20 mouse cellular contexts compared by ENCODE assay signal in genomic region chr4:45392572-45392971, GRCm38 (mm10). TPM values are rescaled to one million over a fixed set of nuclear protein-coding genes. Genes with fewer than 3 reads are reported as not detected.
DNase-seq lines count a peak whose midpoint lies in the region; ATAC-seq and TF ChIP-seq lines count a peak whose summit lies in the region.
"Had no signal": no experiment of that assay in that cellular context is flagged by ENCODE, and none has a peak within 500 bp of the region (broad histone marks: within the 10 kb centered on the region; RNA-seq: fewer than 3 reads in every experiment).

No protein-coding gene starts in this region.

- H3K27ac ChIP-seq in kidney, adult 2 months (ENCODE audit: insufficient read depth, low read depth, low read length), result no peak overlapping the region
- H3K27ac ChIP-seq in kidney, embryonic 15.5 days, result no peak overlapping the region
- peak overlapping the region; percentile 43; the same call in 1 of the 2 replicates for H3K27ac ChIP-seq in lung, postnatal 0 days (ENCODE audit: low read length)
- H3K27ac ChIP-seq in MEL (ENCODE audit: control insufficient read depth, low read depth, low read length), result no peak overlapping the region
- H3K27ac ChIP-seq: embryonic facial prominence, embryonic 13.5 days; forebrain, embryonic 12.5 days; heart, embryonic 13.5 days; hindbrain, embryonic 10.5 days; hindbrain, embryonic 14.5 days had no signal

- H3K27me3 ChIP-seq in kidney, adult 2 months (replicated peaks; ENCODE audit: control insufficient read depth, insufficient read depth, low read length), result no peaks in the 10 kb centered on the region
- no peaks in the 10 kb centered on the region for H3K27me3 ChIP-seq in kidney, embryonic 15.5 days
- H3K27me3 ChIP-seq in lung, postnatal 0 days (replicated peaks; ENCODE audit: insufficient read depth, low read length), result no peaks in the 10 kb centered on the region
- H3K27me3 ChIP-seq in MEL (ENCODE audit: control insufficient read depth in 1 of 2, insufficient read depth in 2 of 2, low read length in 2 of 2), result no peaks in the 10 kb centered on the region
- H3K27me3 ChIP-seq: CH12.LX; embryonic facial prominence, embryonic 13.5 days; forebrain, embryonic 12.5 days; heart, embryonic 13.5 days had no signal

- DNase-seq in heart, adult 11 months, result peak; percentile 86
- DNase-seq in heart, adult 18-20 months, result no peak
- DNase-seq in kidney, adult 2 months, result peak; percentile 65
- DNase-seq in lung, postnatal 0 days (ENCODE audit: low spot score), result peak; percentile 68
- DNase-seq in lung, postnatal 10 days, result no peak
- DNase-seq in MEL (ENCODE audit: low read depth, low spot score), result no peak
- no peak for DNase-seq in thymus, postnatal 25 days
- DNase-seq: adrenal gland, adult 2 months; adrenal gland, postnatal 25 days; cerebellum, adult 18-20 months; cerebellum, adult 9-11 months; cerebellum, postnatal 36 days had no signal

- 33% methylated on average over 11 of the region's 11 CpGs for WGBS in kidney, adult 2 months
- 71% methylated on average over 11 of the region's 11 CpGs for WGBS in kidney, embryonic 15.5 days
- 31% methylated on average over 11 of the region's 11 CpGs for WGBS in lung, postnatal 0 days

- no peak overlapping the region for H3K4me3 ChIP-seq in kidney, adult 2 months (ENCODE audit: insufficient read depth, low read depth, low read length)
- H3K4me3 ChIP-seq in kidney, embryonic 15.5 days (replicated peaks), result no peak overlapping the region
- H3K4me3 ChIP-seq in lung, postnatal 0 days (ENCODE audit: low read depth, low read length), result no peak overlapping the region
- H3K4me3 ChIP-seq in MEL (ENCODE audit: control insufficient read depth in 1 of 2, insufficient read depth in 1 of 2, low read depth in 2 of 2, low read length in 2 of 2), result peak overlapping the region; percentile 3 to 11; a peak in 2 of 4 replicates
- H3K4me3 ChIP-seq: embryonic facial prominence, embryonic 13.5 days; forebrain, embryonic 12.5 days; heart, embryonic 13.5 days; hindbrain, embryonic 10.5 days had no signal

- no peaks in the 10 kb centered on the region for H3K36me3 ChIP-seq in kidney, adult 2 months (ENCODE audit: control insufficient read depth, insufficient read depth, low read length)
- peaks cover 23% of the 10 kb centered on the region for H3K36me3 ChIP-seq in kidney, embryonic 15.5 days
- H3K36me3 ChIP-seq in lung, postnatal 0 days (ENCODE audit: insufficient read depth, low read length), result no peaks in the 10 kb centered on the region
- H3K36me3 ChIP-seq in MEL (ENCODE audit: control insufficient read depth in 1 of 2, insufficient read depth in 2 of 2, low read length in 2 of 2), result peaks cover 0 to 10% of the 10 kb centered on the region in 2 experiments; a peak in 2 of 4 replicates

- no peak overlapping the region for H3K4me2 ChIP-seq in kidney, embryonic 15.5 days
- no peak overlapping the region for H3K4me2 ChIP-seq in lung, postnatal 0 days (replicated peaks; ENCODE audit: low read depth, low read length)
- H3K4me2 ChIP-seq: embryonic facial prominence, embryonic 13.5 days; forebrain, embryonic 12.5 days; heart, embryonic 13.5 days; hindbrain, embryonic 14.5 days had no signal

- H3K4me1 ChIP-seq in kidney, adult 2 months (ENCODE audit: control insufficient read depth, insufficient read depth, low read length), result no peaks in the 10 kb centered on the region; the same call in 1 of the 2 replicates
- no peaks in the 10 kb centered on the region for H3K4me1 ChIP-seq in kidney, embryonic 15.5 days
- no peaks in the 10 kb centered on the region for H3K4me1 ChIP-seq in lung, postnatal 0 days (ENCODE audit: insufficient read depth, low read depth, low read length)
- H3K4me1 ChIP-seq in MEL (ENCODE audit: control insufficient read depth in 1 of 2, insufficient read depth in 2 of 2, low read length in 2 of 2), result peaks cover 0 to 16% of the 10 kb centered on the region in 2 experiments; a peak in 2 of 4 replicates
- H3K4me1 ChIP-seq: embryonic facial prominence, embryonic 13.5 days; forebrain, embryonic 12.5 days; hindbrain, embryonic 10.5 days had no signal

- no peaks in the 10 kb centered on the region for H3K9me3 ChIP-seq in kidney, embryonic 15.5 days (replicated peaks)
- H3K9me3 ChIP-seq in lung, postnatal 0 days (ENCODE audit: low read length), result no peaks in the 10 kb centered on the region
- H3K9me3 ChIP-seq in MEL (replicated peaks; ENCODE audit: insufficient read depth, low read length), result no peaks in the 10 kb centered on the region
- H3K9me3 ChIP-seq: embryonic facial prominence, embryonic 13.5 days; forebrain, embryonic 12.5 days; heart, embryonic 13.5 days; hindbrain, embryonic 10.5 days had no signal

- TF ChIP-seq RAD21 in MEL (IDR thresholded peaks at IDR 0.05; ENCODE audit: low read depth, low read length), result no peak; the same call in 1 of the 2 replicates

- no peak for TF ChIP-seq POLR2A in kidney, adult 2 months (IDR thresholded peaks at IDR 0.05; ENCODE audit: low read depth, low read length)
- no peak for TF ChIP-seq POLR2A in MEL (IDR thresholded peaks at IDR 0.05; ENCODE audit: control insufficient read depth in 1 of 2, insufficient read depth in 1 of 2, low read depth in 1 of 2, low read length in 2 of 2, poor library complexity in 1 of 2)

- H3K9ac ChIP-seq in kidney, embryonic 15.5 days, result no peak overlapping the region
- H3K9ac ChIP-seq in lung, postnatal 0 days (replicated peaks; ENCODE audit: low read depth), result no peak overlapping the region
- H3K9ac ChIP-seq in MEL (ENCODE audit: control insufficient read depth, low read depth, low read length, poor library complexity, severe bottlenecking), result peak overlapping the region; percentile 41
- H3K9ac ChIP-seq: embryonic facial prominence, embryonic 13.5 days; forebrain, embryonic 12.5 days; heart, embryonic 13.5 days; hindbrain, embryonic 14.5 days had no signal

- no peak for TF ChIP-seq CTCF in kidney, adult 2 months (conservative IDR thresholded peaks at IDR 0.05; ENCODE audit: insufficient read depth, insufficient read length, low read depth, low read length)
- no peak for TF ChIP-seq CTCF in lung, postnatal 0 days (IDR thresholded peaks at IDR 0.05)
- no peak for TF ChIP-seq CTCF in MEL (IDR thresholded peaks at IDR 0.05 in 2 of 3, conservative IDR thresholded peaks at IDR 0.05 in 1 of 3; ENCODE audit: control insufficient read depth in 1 of 3, insufficient read depth in 1 of 3, low read depth in 2 of 3, low read length in 3 of 3, poor library complexity in 1 of 3, severe bottlenecking in 1 of 3)

- no peak for ATAC-seq in kidney, embryonic 15.5 days (replicated peaks; ENCODE audit: low FRiP score)
- peak; percentile 80 for ATAC-seq in lung, postnatal 0 days
- ATAC-seq: forebrain, embryonic 16.5 days had no signal

- peak; percentile 75 for TF ChIP-seq EP300 in lung, postnatal 0 days (IDR thresholded peaks at IDR 0.05)
- TF ChIP-seq EP300 in MEL (IDR thresholded peaks at IDR 0.05; ENCODE audit: low read depth in 1 of 2, low read length in 2 of 2), result no peak

- no peaks in the 10 kb centered on the region for H3K79me2 ChIP-seq in MEL (ENCODE audit: control insufficient read depth, insufficient read depth, low read length, poor library complexity)

TF ChIP-seq in MEL, 35 proteins besides CTCF, POLR2A, EP300 and RAD21:
- TF ChIP-seq USF1 (IDR thresholded peaks at IDR 0.05; ENCODE audit: low read depth, low read length), result no peak
- 0 out of 2 replicates have a peak, but pooled peaks have one; percentile 55 for TF ChIP-seq MAZ (IDR thresholded peaks at IDR 0.05; ENCODE audit: low read depth, low read length)

RNA-seq across cellular contexts. Expression of gene Slc25a51, which starts 16.0 kb away (rescaled TPM):
- 100 to 1,000 TPM; 103 to 107 TPM for total RNA-seq in heart, adult 18-20 months (2021)
- polyA plus RNA-seq in kidney, adult 2 months (2012; rRNA removed), result 145 and 157 TPM in 2 replicates
- polyA plus RNA-seq in kidney, embryonic 15.5 days (2015; fragmentation: Nextera tagmentation; extraction: Ambion mirVana), result 79.0 and 81.0 TPM in 2 replicates
- polyA plus RNA-seq in lung, postnatal 0 days (2015; fragmentation: Nextera tagmentation; extraction: Ambion mirVana), result 59.4 and 69.4 TPM in 2 replicates
- 43.8 and 47.6 TPM in 2 replicates for total RNA-seq in MEL (2012; rRNA removed)
- polyA plus RNA-seq in MEL (2012; ENCODE audit: insufficient read depth in 1 of 2, insufficient read length in 2 of 2, low read depth in 1 of 2, low replicate concordance in 2 of 2, missing spikeins in 1 of 2), result 100 to 1,000 TPM in 1 of 2 experiments, 10 to 100 TPM in 1; 47.5 to 395 TPM

RNA-seq across cellular contexts. Expression of gene Exosc3, which starts 50.0 kb away (rescaled TPM):
- total RNA-seq in heart, adult 18-20 months (2021), result 10 to 100 TPM; 18.3 to 18.8 TPM
- polyA plus RNA-seq in kidney, adult 2 months (2012; rRNA removed), result 16.3 and 16.7 TPM in 2 replicates
- 90.6 and 96.0 TPM in 2 replicates for polyA plus RNA-seq in kidney, embryonic 15.5 days (2015; fragmentation: Nextera tagmentation; extraction: Ambion mirVana)
- 44.5 and 45.2 TPM in 2 replicates for polyA plus RNA-seq in lung, postnatal 0 days (2015; fragmentation: Nextera tagmentation; extraction: Ambion mirVana)
- total RNA-seq in MEL (2012; rRNA removed), result 174 and 184 TPM in 2 replicates
- polyA plus RNA-seq in MEL (2012; ENCODE audit: insufficient read depth in 1 of 2, insufficient read length in 2 of 2, low read depth in 1 of 2, low replicate concordance in 2 of 2, missing spikeins in 1 of 2), result 100 to 1,000 TPM in 1 of 2 experiments, not detected in 1; 166 TPM

RNA-seq across cellular contexts. Expression of gene Dcaf10, which starts 50.7 kb away (rescaled TPM):
- total RNA-seq in heart, adult 18-20 months (2021), result 10 to 100 TPM; 11.9 to 12.9 TPM
- 8.5 and 12.2 TPM in 2 replicates for polyA plus RNA-seq in kidney, adult 2 months (2012; rRNA removed)
- 10.8 and 11.6 TPM in 2 replicates for polyA plus RNA-seq in kidney, embryonic 15.5 days (2015; fragmentation: Nextera tagmentation; extraction: Ambion mirVana)
- polyA plus RNA-seq in lung, postnatal 0 days (2015; fragmentation: Nextera tagmentation; extraction: Ambion mirVana), result 12.3 and 12.8 TPM in 2 replicates
- total RNA-seq in MEL (2012; rRNA removed), result 7.6 and 8.1 TPM in 2 replicates
- polyA plus RNA-seq in MEL (2012; ENCODE audit: insufficient read depth in 1 of 2, insufficient read length in 2 of 2, low read depth in 1 of 2, low replicate concordance in 2 of 2, missing spikeins in 1 of 2), result 10 to 100 TPM in 1 of 2 experiments, not detected in 1; 10.7 TPM

Comparison
In these comparisons a context has a peak if more than half of its experiments do, and no peak if none do; other contexts are left out.
1. DNase-seq: peak in heart, adult 11 months (single experiment), kidney, adult 2 months (single experiment) and lung, postnatal 0 days (single experiment); none in heart, adult 18-20 months (0 of 2), lung, postnatal 10 days (single experiment), MEL (single experiment) and thymus, postnatal 25 days (single experiment).
2. H3K4me3 ChIP-seq: peak in MEL (2 of 2); none in kidney, adult 2 months (single experiment), kidney, embryonic 15.5 days (single experiment) and lung, postnatal 0 days (single experiment).